Mouse (Mus musculus) thymus, adult 2 months (tissue): ENCODE measurements around the gene Lta. TPM values are rescaled to one million over a fixed set of nuclear protein-coding genes. Genes with fewer than 3 reads are reported as not detected.

Source experiments
- DNase-seq: peaks from one replicate; pipeline ENCODE4 v3.0.0; 2021
- H3K27ac ChIP-seq: fragments of 200-500 bp; 2 replicates; pipeline ENCODE4 v1.5.1; 2012; ENCODE audit warnings: low read length, control low read depth; ENCODE audit not compliant: control insufficient read depth, insufficient read depth
- H3K27me3 ChIP-seq: fragments of 200-500 bp; 2 replicates; pipeline ENCODE4 v1.6.1; 2012; ENCODE audit warnings: mild to moderate bottlenecking, low read length, moderate library complexity, mixed read lengths; ENCODE audit not compliant: control insufficient read depth, insufficient read depth
- H3K36me3 ChIP-seq: fragments of 200-500 bp; 2 replicates; pipeline ENCODE4 v1.6.1; 2012; ENCODE audit warnings: mild to moderate bottlenecking, low read length, moderate library complexity; ENCODE audit not compliant: control insufficient read depth, insufficient read depth
- H3K4me1 ChIP-seq: fragments of 200-500 bp; replicated peaks from 2 replicates; pipeline ENCODE4 v1.6.1; 2012; ENCODE audit warnings: low read length; ENCODE audit not compliant: control insufficient read depth, insufficient read depth
- H3K4me3 ChIP-seq: fragments of 200-500 bp; 2 replicates; pipeline ENCODE4 v1.5.1; 2012; ENCODE audit warnings: mild to moderate bottlenecking, low read length, control low read depth, moderate library complexity; ENCODE audit not compliant: control insufficient read depth, insufficient read depth
- CTCF ChIP-seq: fragments of 200-500 bp; IDR thresholded peaks from 2 replicates; pipeline ENCODE4 v1.5.1; 2012; ENCODE audit warnings: mild to moderate bottlenecking, control low read depth, low read length, moderate library complexity, borderline replicate concordance; ENCODE audit not compliant: control insufficient read depth, poor library complexity, insufficient read depth; ENCODE audit errors: extremely low read depth
- POLR2A ChIP-seq: fragments of 200-500 bp; IDR thresholded peaks from 2 replicates; pipeline ENCODE4 v1.6.1; 2012; ENCODE audit warnings: mild to moderate bottlenecking, low read length, control low read depth, moderate library complexity; ENCODE audit not compliant: control insufficient read depth, poor library complexity, insufficient read depth; ENCODE audit errors: extremely low read depth
- WGBS: fragments of 180-500 bp; shearing (Covaris S2); methylation state at CpG from one replicate; pipeline ENCODE4 v1.1.7; 2018; 5-methylcytosine and 5-hydroxymethylcytosine counted together
- polyA plus RNA-seq: library from polyadenylated mRNA; depleted of rRNA; stranded (reverse); fragments of >200 nt; gene quantifications from 2 replicates; pipeline ENCODE4 v1.2.3, GENCODE M21; 2012

Lta gene
- polyA plus RNA-seq, 1 experiment: 14.4 TPM

DNA sequence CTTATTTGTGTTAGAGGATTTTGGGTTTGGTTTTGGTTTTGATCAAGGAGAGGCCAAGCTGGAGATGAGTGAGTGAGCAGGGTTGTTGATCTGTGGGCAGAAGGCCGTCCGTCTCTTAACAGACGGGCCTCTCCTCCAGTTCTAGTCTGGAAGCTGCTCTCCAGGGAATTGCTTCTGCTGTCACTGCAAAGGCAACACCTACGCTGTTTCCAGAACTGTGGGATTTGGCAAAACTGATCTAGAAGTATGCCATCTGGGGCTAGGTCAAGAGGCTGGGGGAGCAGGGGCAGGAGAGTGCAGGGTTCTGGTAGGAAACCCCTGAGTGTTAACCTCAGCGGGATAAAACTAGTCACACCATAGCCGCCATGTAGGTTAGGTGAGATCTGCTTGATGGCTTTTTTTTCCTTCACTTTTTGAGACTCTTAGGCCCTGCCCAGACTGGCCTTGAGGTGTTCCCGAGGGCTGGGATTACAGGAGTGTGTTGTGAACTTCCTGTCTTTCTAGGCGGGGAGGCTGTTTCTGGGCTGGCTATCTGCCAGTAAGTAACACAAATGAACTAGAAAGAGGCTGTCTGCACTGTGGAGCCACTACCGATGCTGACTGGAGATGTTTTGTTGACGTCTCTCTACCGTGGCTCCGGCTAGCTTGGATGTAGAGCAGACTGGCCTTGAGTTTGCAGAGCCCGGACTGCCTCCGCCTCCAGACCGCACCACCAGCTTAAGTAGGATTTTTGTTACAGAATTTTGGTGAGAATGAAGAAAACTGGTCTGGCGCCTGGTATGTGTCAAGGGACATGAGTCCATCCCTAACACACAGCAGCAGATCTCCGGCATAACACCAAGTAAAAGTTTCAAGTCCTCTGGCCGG lies 28.2 kb upstream of the Lta start, which contains the start of gene Atp6v1g2:
Gene Atp6v1g2, plus strand, starts transcription at position 547 of the 867 bp plus-strand sequence.
- DNase-seq: no peak
- H3K27me3 ChIP-seq: no peaks in the 10 kb centered on the region
- WGBS: 19% methylated on average over 18 of the region's 18 CpGs
- peaks cover 31% of the 10 kb centered on the region for H3K4me1 ChIP-seq
- H3K36me3 ChIP-seq: peaks cover 4% of the 10 kb centered on the region; the same call in 1 of the 2 replicates
- H3K4me3 ChIP-seq: peak within 1 kb of the TSS; percentile 29
- TF ChIP-seq CTCF (no peak), POLR2A (no peak)
- peak within 1 kb of the TSS; percentile 97 for H3K27ac ChIP-seq

DNA sequence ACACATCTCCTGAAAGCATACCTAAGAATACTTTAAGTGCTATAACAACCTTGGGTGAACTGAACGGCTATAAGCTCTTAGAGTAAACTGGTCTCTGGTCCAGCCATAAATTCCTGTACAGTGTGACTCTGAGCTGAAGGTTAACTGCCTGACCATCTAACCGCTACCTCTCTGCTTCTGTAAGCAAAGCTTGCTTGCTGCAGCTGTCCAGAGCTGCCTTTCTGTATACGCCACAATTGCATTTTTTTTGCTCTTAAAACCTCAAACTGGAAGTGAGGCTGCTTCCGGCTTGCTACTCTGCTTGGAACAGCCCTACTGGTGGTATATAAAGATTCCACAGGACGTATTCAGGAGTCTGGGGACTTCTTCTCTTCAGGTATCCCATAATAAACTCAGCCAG lies 27.5 kb upstream of the Lta start:
- H3K4me1 ChIP-seq: peaks cover 36% of the 10 kb centered on the region
- peak overlapping the region; percentile 29 for H3K4me3 ChIP-seq
- TF ChIP-seq POLR2A: no peak
- no peak for TF ChIP-seq CTCF
- 4% methylated on average over 5 of the region's 5 CpGs for WGBS
- DNase-seq: peak; percentile 61
- peaks cover 4% of the 10 kb centered on the region; the same call in 1 of the 2 replicates for H3K36me3 ChIP-seq
- no peaks in the 10 kb centered on the region for H3K27me3 ChIP-seq
- peak overlapping the region; percentile 97 for H3K27ac ChIP-seq

DNA sequence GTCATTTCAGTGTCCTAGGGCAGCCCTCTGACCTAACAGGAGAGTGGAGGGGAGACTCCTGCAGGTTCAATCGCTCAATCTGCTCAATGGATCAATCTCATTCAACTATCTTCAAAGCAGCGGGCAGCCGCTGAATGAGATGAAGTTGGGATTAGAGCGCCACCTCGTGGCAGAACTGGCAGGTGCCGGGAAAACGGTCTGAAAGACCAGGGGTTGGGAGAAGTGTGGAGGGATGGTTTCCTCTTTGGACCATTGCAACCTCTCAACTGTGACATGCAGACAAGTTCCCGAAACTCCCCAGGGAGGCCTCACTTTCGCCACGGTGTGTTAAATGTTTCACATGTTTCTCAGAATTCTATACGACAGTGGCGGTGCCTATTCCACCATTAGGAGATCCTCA lies 26.9 kb upstream of the Lta start:
- peaks cover 4% of the 10 kb centered on the region; the same call in 1 of the 2 replicates for H3K36me3 ChIP-seq
- H3K4me3 ChIP-seq: peak overlapping the region; percentile 29

DNA sequence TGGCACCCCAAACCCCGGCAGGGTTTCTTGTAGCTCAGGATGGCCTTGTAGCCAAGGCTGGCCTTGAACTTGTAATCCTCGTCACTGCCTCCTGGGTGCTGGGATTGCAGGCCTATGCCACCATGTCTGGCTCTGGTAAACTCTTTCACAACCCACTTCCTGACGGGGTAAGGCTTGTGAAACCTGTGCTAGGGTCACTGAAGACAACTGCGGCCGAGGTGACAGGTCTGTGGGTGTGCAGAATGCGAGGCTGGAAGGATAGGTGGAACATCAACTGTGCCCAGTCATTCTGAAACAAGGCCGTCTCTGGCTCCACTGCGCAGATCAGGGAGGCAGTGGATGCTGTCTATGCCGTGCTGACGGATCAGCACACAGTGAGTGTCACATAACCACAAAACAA lies 25.9 kb upstream of the Lta start:
- Histone ChIP-seq H3K36me3 (peaks cover 4% of the 10 kb centered on the region; the same call in 1 of the 2 replicates), H3K4me3 (no peak overlapping the region), H3K27ac (no peak overlapping the region), H3K4me1 (peaks cover 42% of the 10 kb centered on the region), H3K27me3 (no peaks in the 10 kb centered on the region)
- no peak for DNase-seq
- WGBS: 90% methylated on average over 10 of the region's 10 CpGs
- TF ChIP-seq POLR2A: no peak
- no peak for TF ChIP-seq CTCF

More for the DNA sequence above, 26.9 kb upstream of the Lta start:
- TF ChIP-seq POLR2A (peak; percentile 25; the same call in 1 of the 2 replicates), CTCF (peak; percentile 97)
- 4% methylated on average over 12 of the region's 12 CpGs for WGBS
- Histone ChIP-seq H3K4me1 (peaks cover 41% of the 10 kb centered on the region), H3K27me3 (no peaks in the 10 kb centered on the region), H3K27ac (peak overlapping the region; percentile 97)
- peak; percentile 88 for DNase-seq

DNA sequence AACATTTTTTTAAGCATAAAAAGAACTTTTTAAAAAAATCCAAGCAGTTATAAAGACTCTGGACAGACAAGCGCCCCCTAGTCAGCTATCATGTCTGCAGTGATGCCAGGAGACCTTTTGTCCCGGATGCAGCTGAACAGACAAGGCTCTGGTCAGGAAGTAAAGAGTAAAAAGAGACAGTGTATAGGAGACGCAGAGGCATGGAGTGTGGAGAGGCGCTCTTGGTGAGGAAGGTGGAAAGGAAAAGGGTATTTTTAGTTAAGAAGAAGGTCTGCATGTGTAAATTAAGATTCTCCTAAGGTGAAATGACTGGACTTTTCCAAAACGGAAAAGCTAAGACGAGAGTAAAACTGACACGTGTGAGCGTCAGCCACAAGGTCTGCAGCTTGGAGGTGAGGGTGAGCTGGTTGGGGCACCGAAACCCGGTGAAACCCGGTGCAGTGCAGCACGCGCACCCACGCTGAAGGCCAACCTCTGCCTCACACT lies 21.5 kb upstream of the Lta start:
- H3K4me3 ChIP-seq: no peak overlapping the region
- peaks cover 35% of the 10 kb centered on the region for H3K4me1 ChIP-seq
- DNase-seq: no peak
- peak overlapping the region; percentile 24 for H3K27ac ChIP-seq
- no peak for TF ChIP-seq POLR2A
- no peak for TF ChIP-seq CTCF
- H3K36me3 ChIP-seq: peaks cover 4% of the 10 kb centered on the region; the same call in 1 of the 2 replicates
- 61% methylated on average over 14 of the region's 14 CpGs for WGBS
- H3K27me3 ChIP-seq: no peaks in the 10 kb centered on the region

DNA sequence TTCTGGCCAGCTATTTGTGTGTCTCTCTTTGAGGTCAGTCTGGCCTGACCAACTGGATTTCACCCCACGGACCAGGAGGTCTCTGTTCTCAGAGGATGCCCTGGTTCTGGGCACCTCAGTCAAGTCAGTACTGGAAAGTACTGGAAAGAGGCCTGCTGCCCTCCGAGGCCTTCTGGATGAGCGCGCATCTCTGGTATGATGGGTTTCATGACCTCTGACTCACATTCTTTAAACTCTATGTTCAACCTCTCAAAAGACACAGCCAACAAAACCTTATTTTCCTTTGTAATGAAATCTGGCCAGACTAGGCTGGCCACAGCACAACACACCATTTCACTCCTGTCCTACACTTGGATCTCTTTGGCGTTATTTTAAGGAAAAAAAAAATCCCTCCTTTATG lies 20.3 kb upstream of the Lta start:
- 98% methylated on average over 5 of the region's 5 CpGs for WGBS
- Histone ChIP-seq H3K27ac (no peak overlapping the region), H3K27me3 (no peaks in the 10 kb centered on the region), H3K4me1 (peaks cover 41% of the 10 kb centered on the region), H3K36me3 (peaks cover 4% of the 10 kb centered on the region; the same call in 1 of the 2 replicates), H3K4me3 (no peak overlapping the region)
- TF ChIP-seq POLR2A (no peak), CTCF (no peak)
- no peak for DNase-seq
